Mouse (Mus musculus) brain, embryonic 14.5 days (tissue): Measurements from ENCODE around the gene Faiml.

Source experiments
- CTCF ChIP-seq: fragments of 200-500 bp; IDR thresholded peaks from 2 replicates; pipeline ENCODE4 v1.5.1; 2012; ENCODE audit warnings: inconsistent platforms, mild to moderate bottlenecking, moderate library complexity, borderline replicate concordance; ENCODE audit not compliant: insufficient read depth, insufficient read length; ENCODE audit errors: extremely low read depth
- POLR2A ChIP-seq: fragments of 200-500 bp; IDR thresholded peaks from 2 replicates; pipeline ENCODE4 v1.6.1; 2012; ENCODE audit warnings: mild to moderate bottlenecking, inconsistent platforms, borderline replicate concordance; ENCODE audit not compliant: poor library complexity, insufficient read depth, insufficient read length, severe bottlenecking; ENCODE audit errors: extremely low read depth

GRCm38 (mm10) chr9:99243895-99244293 lies 6.9 kb upstream of the Faiml start:
- TF ChIP-seq CTCF, result no peak
- no peak for TF ChIP-seq POLR2A
